Mouse (Mus musculus) neutrophil, adult 5-6 weeks (primary cell): ENCODE results near the gene Ppp2r5c. TPM values are rescaled to one million over a fixed set of nuclear protein-coding genes. Genes with fewer than 3 reads are reported as not detected.
A peak's percentile ranks its signal among the peaks of the same experiment; 100 is the strongest.

Source experiments
- ATAC-seq: fragments of 151-379, 151-347 bp; 2 replicates; pipeline ENCODE4 v1.8.0; 2017; ENCODE audit warnings: mild to moderate bottlenecking, moderate TSS enrichment; ENCODE audit not compliant: insufficient number of reproducible peaks, poor library complexity, low FRiP score, severe bottlenecking; ENCODE audit errors: extremely low read depth
- total RNA-seq: library from RNA; stranded (forward); fragments of 200-1000 nt; gene quantifications from 2 replicates; pipeline ENCODE4 v1.2.3, GENCODE M21; 2017

Ppp2r5c gene
- total RNA-seq, 1 experiment from 2014 or later = 243 TPM

DNA sequence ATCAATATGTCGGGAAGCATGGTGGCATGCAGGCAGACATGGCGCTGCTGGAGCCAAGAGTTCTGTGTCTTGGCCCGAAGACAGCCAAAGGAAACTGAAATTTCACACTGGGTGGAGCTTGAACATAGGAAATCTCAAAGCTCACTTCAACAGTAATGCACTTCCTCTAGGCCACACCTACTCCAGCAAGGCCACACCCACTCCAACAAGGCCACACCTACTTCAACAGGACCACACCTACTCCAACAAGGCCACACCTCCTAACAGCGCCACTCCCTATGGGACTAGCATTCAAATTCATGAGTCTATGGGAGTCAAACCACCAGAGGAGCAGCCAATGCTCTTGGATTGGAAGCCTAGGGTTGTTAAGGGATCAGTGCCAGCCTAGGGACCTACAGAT lies 33.8 kb downstream of the Ppp2r5c start:
- no peak for ATAC-seq

DNA sequence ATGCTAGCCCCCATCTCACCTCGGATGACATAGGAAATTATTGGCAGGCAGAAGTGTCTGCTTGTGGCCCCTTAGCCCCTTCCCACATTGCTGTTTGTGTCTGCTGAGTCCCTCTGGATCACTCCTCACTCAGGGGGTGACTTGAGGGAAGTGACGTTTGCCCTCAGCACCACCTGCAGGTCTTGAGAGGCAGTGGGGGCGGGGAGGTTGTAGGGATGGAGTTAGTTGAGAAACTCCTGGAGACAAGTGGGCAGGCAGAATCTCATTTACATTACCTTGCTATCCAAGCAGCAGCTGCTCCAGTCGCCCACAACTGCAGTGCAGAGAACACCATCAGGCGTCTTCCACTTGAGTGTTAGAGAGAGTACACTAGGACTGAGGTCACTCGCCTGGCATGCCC lies 36.8 kb downstream of the Ppp2r5c start:
- no peak for ATAC-seq

DNA sequence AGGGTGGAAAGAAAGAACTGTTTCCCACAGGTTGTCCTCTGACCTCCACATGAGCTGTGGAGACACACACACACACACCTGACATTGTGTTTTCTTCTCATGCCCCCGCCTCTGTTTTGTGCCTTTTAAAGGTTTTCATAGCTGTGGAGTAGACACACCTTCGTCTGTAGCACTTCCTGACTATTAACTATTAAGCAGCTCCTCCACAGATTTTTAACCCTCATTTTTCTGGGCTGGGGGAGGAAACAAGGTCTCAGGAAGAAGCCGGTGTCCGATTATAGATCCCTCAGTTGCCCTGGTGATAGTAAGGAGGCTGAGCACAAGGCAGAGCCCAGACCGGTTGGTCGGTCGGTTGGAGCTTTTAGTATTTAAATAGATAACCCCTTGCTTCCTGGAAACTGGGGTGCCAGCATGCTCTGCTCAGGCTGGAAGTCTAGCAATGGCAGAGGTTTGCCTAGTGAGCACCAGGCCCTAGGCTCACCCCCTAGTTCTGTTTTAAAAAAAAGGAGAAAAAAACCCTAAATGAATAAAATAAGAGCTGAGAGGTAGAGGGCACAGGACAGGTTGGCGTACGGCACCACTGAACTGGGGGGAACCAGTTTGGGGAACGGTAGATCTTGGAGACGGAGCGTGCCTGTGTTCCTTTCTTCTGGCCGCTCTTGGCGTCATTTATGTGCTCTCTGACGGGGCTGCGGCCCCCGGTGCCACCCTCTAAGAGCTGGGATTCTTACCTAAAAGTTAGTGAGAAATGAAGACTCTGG lies 38.1 kb downstream of the Ppp2r5c start:
- ATAC-seq = no peak

DNA sequence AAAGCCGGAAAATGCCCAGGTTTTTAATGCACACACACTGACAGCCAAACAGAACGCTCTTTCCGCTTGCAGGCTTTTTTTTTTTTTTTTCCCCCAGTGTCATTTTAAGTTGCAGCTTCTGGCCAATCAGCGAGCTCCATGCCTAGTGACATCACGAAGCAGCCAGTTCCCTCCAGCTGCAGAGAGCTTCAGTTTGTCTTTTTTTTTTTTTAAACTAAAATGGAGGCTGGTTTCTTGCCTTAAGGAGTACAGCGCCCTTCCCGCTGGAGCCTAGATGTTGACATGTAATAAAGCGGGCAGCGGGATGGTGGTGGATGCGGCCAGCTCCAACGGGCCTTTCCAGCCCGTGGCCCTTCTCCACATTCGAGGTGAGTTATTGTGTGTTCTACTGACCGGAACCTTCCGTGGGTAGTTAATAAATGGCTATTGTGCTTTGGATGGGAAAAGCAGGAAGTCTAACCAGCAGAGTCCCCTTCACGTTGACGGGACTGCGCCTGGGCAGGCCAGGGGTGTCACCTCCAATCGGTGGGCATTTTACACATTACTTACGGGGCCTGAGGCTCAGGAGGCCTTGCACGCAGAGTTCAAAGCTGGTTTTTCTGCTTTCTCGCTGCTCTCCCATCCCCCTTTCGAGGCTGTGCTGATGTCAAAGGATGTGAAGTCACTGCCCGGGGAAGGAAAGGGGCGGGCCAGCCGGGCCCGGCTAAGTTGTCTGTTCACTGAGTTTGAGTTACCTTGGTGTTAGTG lies 38.8 kb downstream of the Ppp2r5c start:
- ATAC-seq = peak; percentile 92

DNA sequence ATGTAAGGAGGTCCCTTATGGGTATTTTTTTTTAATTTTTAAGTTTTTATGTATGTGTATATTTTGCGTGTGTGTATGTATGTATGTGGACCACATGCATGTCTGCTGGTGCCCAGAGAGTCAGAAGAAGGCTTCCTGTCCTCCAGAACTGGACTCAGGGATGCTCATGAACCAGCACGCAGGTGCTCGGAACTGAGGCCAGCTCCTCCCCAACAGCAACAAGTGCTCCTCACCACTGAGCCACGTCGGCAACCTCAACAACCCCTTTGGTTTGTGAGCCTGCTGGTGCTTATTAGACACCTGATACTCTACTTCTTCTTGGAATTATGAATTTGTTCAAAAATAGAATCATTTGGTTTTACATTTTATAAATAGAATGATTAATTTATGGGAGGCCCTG lies 39.9 kb downstream of the Ppp2r5c start:
- no peak for ATAC-seq

DNA sequence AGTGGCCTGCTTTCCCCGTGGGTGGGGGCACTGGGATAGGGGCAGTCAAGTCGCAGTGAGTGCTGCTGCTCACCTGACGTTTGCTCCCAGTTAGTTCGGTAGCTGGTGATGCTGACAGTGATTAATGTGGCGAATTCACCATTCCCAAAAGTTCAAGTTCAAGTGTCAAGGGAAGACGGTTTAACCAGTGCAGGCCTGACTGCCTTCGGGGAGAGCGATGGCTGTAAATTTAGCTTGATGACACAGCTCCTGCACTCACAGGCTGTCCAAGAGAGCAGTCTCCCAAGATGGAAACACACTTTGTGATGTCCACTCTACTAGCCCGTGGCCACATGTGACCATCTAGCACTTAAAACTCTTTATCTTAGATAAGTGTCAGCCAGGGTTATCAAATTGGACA lies 41.1 kb downstream of the Ppp2r5c start:
- ATAC-seq = no peak

DNA sequence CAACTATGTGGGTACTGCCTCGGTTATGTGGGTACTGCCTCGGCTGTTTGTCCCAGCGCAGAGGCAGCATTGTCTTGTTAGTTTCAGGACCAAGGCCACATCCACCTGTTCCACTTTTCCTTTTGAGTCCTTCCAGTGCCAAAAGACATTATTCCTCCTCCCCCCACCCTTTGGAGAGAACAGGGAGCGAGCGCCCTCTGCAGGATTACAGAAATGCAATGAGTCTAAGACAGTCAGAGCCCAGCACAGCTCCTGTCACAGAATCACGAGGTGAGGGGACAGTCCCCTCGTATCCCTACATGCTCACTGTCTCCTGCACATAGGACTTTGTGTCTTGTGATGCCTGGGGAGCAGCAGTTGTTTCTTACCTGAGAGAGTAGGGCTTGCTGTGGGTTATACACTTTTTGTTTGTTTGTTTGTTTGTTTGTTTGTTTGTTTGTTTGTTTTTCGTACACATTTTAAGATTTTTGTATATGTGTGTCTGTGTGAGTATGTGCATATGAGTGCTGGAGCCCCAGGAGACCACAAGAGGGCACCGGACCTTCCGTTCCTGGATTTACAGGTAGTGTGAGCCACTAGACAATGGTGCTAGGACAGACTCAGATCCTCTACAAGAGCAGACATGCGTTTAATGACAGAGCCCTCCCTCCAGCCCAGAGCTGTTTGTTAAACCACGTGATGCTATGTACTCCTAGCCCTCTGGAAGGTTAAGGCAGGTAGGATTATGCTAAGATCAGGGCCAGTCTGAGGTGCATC lies 43.2 kb downstream of the Ppp2r5c start:
- ATAC-seq = no peak

DNA sequence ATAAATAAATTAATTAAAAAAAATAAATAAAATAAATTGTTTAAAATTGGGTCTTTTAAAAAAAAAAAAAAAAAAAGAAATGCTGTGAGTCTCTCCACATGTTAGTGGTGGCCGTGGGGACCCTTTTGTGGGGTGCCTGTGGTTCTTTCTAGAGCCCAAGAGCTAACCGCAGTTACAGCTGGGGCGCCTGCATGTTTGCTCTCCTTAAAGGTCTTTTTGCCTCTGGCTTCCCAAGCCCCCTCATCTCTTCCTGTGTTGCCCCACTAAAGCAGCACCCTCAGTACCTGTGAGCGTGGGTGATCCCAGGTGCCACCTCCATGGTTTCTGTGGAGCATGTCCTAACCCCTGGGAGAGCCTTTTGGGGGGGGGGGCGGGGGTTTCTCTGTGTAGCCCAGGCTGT lies 45.5 kb downstream of the Ppp2r5c start:
- no peak for ATAC-seq

DNA sequence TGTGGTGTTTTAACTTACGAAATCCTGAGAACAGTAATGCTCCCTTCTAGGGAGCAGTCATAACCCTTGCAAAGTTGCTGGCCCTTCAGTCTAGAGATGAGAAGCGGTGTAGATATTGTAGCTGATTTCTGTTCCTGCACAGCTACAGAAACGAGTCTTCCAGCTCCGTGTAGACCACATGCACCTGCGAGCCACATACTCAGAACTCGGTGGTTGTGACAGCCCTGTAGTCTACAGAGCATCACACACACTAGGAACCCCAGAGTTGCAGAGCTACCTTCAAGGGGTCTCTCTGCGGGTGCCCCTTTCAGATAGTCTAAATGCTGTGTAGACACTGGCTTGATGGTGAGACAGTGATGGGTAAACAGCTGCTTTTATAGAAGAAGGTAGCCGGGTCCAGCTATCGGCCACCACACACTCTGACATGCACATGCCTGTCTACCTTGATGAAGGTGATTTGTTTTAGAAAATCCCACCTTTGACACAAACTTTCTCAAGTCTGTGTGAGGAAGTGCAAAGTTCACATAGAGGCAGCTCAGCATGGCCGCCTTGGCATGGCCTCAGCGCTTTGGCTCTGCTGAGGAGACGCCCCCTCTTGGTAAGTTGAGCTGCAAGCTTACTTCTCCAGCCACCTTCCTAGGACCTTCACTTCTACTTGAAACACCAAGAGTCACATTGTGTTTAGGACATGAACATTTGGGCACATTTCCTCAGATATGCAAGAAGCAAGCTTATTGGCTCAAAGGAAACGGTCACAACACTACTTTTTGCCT lies 46.9 kb downstream of the Ppp2r5c start:
- no peak for ATAC-seq

DNA sequence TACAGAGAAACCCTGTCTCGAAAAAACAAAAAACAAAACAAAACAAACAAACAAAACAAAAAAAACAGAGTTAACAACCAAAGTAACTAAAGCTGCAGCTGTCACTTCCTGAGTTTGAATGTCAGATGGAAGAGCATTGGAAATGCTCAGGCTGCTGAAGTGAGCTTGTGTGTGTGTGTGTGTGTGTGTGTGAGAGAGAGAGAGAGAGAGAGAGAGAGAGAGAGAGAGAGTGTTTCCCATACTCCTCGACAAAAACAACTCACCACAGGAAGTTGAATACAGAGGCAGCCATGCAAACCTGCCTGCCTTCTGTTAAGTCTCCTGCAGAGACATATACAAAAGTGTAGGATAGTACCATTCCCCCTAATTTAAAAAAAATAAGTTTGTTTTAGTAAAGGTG lies 47.9 kb downstream of the Ppp2r5c start:
- no peak for ATAC-seq

DNA sequence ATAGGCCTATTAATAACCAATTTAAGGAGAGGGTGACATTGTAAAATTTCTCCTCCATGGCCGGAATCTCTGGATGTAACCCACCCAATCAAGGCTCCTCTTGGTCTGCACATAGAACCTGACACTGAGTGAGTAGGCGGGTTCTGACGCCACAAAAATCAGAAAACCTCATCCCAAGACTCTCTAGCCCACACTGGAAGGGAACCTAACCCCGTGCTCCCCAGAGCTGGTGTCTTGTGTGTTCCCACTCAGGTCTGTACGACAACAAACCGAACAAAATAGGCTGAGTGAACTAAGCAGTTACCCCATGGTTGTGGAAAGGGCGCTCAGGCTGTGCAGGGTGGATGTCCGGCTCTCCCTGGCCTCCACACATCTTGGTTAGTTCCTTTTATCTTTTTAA lies 48.3 kb downstream of the Ppp2r5c start:
- ATAC-seq = no peak

DNA sequence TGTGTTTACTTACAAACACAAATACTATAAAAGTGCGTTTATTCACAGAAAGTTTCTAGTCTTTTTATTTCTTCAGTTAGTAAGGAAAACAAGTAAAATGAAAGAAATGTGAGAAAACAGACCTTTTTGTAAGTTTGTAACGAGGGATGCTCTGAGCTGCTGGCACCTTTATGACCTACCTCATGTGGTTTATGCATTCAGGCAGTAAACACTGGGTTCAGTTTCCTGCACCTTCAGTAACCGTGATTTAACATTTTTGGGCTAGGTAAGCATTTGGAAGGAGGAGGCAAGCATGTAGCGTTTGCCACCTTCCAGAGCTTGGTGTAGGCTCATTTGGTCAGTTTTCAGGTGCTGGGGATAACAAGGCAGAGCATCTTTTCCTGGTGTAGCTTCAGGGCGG lies 49.1 kb downstream of the Ppp2r5c start:
- no peak for ATAC-seq

DNA sequence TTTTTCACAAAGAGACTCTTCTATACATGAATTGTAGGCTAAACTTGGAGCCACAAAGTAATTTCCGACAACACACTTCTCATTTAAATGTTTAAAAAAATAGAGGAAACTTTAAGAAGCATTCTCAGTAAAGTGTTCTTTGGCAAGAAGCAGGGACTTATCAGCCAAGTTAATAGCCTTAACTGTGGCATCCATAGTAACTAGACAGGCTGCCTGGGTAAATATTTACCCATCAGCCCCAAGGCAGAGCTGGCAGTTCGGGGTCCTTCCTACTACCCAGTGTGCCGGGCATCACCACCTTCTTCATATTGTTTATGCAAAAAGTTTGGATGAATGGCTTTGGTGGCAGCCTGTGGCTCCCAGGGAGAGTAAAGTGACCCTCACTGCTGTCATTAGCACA lies 50.1 kb downstream of the Ppp2r5c start:
- ATAC-seq = no peak

DNA sequence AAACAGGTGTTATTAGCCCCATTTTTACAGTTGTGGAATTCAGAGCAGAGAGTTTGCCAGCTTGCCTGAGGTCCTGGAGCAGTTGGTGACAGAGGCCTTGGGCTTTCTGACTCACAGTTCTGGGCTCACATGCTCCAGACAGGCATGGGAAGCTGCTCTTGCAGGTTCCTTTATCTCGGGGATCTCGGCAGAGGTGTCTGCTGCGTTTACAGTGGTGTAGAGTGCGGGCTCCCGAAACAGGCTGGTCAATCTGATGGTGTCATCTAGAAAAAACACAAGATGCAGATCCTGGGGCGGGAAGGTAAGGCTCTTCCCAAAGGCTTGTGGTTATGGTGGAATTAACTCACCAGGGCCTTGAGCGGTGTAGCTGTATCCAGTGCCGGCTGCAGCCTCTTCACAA lies 50.6 kb downstream of the Ppp2r5c start:
- no peak for ATAC-seq

DNA sequence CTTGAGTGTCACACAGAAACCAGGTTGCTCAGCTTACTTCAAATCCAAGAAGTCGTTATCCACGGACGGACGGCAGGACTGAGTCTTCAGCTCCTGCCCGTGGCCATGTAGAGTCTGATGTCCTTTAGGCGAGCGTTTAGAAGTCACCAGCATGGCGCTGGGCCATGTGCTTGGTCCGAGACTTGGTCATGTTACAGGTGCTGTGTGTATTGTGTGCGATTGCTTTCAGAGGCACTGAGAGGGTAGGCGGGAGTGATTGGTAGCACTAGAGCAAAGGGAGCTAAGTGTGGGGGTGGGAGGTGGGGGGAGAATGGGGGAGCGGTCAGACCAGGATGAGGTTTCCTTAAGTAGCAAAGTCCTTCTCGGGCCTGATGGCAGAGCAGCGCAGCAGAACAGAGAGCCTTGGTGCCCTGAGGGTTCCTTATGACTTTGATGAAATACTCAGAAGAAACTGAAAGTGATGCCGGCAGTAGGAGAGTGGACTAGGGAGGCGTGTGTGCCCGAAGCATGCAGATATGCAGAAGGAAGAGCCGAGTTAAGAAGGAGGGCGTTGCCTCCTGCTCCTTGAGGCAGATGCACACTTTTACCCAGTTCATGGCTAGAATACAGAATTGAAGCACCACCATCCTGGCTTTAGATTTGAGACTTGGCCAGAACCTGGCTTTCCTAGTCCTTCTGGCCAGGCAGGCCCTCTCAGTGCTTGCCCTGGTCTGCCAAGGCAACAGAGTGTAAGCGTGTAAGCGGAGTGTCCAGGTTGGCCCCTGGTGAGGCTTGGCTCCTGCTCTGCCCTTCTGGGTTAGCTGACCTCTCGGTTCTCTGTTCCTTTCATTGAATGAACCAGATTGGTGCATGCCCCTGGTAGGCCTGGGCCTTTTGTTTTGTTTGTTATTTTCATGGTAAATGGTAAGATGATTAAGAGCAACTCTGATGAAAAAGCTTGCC lies 51.6 kb downstream of the Ppp2r5c start:
- peak; percentile 22; the same call in 1 of the 2 replicates for ATAC-seq

DNA sequence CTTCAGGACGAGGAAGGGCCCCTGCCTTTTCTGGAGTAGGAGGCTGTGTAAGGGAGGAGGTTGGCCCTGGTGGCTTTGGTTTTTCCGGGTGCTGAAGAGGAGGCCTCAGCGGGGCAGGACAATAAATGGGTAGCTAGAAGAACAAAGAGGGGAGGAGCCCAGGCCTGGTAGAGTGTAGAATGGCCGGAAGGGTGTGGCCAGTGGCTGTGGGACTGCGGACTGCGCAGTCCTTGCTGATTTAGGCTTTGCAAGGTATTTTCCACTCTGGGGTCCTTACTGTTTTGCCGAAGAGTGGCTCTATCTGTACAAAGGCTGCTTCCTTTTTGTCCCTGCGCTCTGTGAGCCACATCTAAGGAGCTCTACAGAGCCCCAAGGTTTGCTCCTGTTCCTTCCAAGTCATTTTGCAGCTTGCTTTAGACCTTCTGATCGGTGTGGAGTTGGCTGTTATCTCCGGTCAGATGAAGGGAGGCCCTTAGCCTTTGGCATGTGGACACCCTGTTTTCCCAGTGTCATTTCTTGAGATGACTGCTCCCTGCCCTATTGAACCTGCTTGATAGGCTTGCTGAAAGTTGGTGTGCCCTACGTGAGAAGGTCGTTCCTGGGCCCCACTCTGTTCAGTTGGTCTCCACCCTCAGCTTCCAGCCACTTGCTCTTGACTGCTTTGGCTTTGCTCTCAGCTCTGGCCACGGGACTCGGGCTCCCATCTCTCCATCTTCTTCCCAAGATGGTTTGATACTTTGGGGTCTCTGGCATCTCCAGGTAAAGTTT lies 52.5 kb downstream of the Ppp2r5c start:
- ATAC-seq = peak; percentile 65

DNA sequence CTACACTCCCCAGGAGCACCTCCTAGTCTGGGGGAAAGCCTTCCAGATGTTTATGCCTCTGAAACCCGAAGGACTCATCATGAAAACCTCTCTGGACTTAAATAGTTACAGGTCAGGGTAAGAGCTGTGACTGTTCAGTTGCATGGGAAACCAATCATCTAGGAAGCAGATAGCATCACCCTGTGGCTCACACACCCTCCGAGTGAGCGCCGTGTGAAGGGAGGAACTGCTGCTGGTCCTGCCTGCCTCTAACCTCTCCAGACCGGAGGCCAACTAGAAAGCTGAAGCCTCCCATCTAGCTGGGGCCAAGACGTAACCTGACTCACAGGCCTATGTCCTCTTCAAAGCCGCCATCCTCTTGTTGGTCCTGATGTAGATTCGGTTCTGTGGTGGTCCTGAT lies 53.2 kb downstream of the Ppp2r5c start:
- ATAC-seq = no peak
